Mouse (Mus musculus): ENCODE results near the gene Gm47283. TPM values are rescaled to one million over a fixed set of nuclear protein-coding genes. Genes with fewer than 3 reads are reported as not detected.

The Gm47283 gene
- not detected for total RNA-seq (2023)

DNA sequence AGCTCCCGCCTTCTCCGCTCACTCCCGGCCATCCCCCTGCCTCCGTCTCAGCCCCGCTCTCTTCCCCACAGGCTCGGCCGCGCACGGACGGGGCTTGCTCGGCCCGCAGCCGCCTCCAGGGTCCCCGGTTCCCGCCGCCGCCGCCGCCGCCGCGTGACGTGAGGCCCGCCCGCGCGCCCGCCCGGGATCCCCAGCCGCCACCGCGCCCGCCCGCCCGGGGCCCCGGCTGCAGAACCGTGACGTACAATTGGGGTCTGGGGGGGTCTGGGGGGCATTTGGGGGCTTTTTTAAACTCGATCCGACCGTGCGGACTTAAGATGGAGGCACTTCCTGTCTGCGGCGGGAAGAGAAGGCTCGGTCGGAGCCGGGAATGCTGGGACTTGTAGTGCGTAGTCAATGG is at the start of gene Gm47283:
Gm47283 (plus strand) TSS at position 301 of the 400 bp plus-strand sequence.

GRCm38 (mm10) chrY:90754721-90755120 is 29.8 kb upstream of the Gm47283 start, which contains the start of gene Gm21860:
Gene Gm21860, minus strand, starts transcription at chrY:90754821.

GRCm38 (mm10) chrY:90839077-90839476 is 54.5 kb downstream of the Gm47283 start, which contains the start of gene Gm21748:
Gene Gm21748, minus strand, starts transcription at chrY:90839177.

Other genes starting within 250 kb of the Gm47283 start
- not detected for gene Gm21860, start 29.9 kb upstream of the Gm47283 start, total RNA-seq (2023)
- gene Gm21748, start 54.4 kb downstream of the Gm47283 start, total RNA-seq (2023) = not detected